Mouse (Mus musculus) neutrophil, adult 65 days (primary cell): ENCODE measurements around the gene E130208F15Rik. TPM values are rescaled to one million over a fixed set of nuclear protein-coding genes. Genes with fewer than 3 reads are reported as not detected.

Experiments used
- total RNA-seq: library from RNA; stranded (reverse); gene quantifications from 2 replicates; pipeline ENCODE4 v1.2.4, GENCODE M21; 2023

E130208F15Rik gene
- total RNA-seq, result 0.29 TPM in 1 of 2 replicates, not detected in the other

DNA sequence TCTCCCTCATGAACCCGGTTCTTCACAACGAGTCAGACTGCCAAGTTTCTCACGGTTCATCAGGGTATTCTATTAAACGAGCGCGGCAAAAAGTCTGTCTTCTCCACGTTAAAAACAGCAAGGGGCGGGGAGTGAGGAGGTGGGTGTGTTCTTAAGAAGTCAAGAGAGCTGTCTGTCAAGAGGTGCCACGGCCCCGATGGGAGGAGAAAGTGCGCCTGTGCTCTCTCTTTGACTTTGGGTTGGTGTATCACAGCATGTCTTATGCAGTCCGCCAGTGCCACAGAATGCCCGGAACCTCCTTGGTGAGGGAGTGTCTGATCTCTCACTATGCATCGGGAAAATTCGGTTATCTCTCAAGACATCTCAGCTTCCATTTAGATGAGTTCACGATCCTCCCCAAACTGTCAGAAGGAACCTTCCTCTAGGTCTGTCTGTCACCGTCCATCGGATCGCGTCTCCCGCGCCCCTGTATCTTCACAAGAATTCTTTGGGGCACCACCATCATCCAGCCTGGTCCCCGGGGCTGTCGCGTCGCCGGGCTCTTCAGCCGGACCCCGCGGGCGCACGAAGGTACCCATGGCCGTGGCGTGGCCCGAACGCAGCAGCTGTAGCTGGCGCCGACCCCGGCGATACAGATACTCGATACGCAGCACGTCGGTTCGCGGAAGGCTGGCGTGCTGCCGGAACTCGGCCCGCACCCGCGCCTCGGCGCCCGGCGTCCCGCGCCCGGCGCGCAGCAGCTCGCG, at the start of gene E130208F15Rik:
Gene E130208F15Rik, plus strand, starts transcription at position 202 of the 746 bp plus-strand sequence.

DNA sequence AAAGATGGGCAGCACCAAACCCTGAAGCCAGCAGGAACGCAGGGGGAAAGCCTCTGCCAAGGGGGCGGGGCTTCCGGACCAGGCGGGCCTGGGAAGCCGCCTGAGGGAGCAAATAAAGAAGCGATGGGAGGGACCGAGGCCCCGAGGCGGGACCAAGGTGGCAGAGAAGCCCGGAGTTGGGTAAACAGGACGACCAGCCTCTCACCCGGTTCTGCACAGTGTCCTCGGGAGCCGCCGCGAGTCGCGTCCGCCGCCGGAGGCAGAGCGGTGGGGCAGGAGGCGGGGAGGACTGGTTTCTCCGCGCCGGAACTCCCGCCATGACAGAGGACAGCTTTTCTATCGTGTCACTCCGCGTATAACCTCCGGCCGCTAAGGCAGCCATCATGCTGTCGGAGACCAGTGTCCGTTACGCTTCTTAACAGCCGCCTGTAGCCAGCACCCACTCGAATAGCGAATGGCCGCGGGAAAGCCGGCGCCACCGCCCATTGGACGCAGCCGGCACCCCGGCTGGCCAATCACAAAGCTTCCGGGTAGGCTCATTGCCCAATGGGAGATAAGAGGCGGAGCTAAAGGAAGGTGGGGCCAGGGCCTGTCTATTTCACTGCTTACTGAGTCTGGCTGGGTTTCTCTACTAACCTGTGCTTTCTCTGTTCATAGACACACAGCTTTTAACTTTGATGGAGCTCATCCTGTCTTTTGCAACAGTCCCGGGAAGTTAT, 41.4 kb upstream of the E130208F15Rik start, which contains the start of the genes Thap8 and Wdr62:
Gene Thap8, plus strand, starts transcription at position 144 of the 719 bp plus-strand sequence.
Gene Wdr62, minus strand, starts transcription at position 469 of the 719 bp plus-strand sequence.

DNA sequence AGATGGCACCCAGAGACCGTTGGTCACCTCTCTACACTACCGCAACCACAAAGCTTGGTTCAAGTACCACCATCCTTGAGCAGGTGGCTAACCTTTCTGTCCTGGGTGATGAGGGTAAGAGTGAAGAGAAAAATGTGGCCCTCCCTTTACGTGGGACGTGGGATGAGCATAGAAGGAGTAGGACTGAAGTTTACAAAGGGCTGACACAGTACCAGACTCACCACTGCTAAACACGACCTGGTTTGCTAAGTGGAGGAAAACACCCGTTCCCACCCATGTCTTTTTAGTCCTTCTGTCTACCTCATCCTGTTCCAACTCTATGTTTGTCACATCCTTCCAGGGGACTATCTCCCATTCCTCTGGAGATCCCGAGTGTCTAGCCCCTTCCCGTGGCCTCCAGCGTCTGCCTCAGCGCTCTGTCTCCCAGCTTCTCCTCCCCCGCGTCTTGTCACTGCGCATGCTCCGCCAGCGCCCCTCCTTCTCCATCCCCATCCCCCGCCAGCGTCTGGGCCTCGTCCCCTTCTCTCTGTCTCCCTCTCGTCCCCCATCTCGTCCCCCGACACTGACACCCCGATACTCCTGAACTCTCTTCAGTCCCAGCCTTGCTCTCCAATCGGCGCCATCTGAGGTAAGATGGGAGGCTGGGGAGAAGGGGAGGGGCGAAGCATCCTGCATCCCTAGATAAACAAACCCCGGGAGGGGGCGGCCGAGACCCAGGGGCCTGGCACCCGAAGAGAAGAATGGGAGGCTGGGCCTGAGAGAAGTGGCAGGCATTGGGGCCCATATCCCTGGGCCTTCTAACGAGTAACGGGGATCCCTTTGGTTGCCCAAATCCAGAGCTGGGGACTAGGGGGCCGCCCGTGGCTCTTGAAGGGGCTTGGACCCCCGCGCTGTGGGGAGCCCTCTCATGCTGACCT, 30.1 kb upstream of the E130208F15Rik start, which contains the start of gene Clip3:
Gene Clip3, plus strand, starts transcription at position 514 of the 917 bp plus-strand sequence.

DNA sequence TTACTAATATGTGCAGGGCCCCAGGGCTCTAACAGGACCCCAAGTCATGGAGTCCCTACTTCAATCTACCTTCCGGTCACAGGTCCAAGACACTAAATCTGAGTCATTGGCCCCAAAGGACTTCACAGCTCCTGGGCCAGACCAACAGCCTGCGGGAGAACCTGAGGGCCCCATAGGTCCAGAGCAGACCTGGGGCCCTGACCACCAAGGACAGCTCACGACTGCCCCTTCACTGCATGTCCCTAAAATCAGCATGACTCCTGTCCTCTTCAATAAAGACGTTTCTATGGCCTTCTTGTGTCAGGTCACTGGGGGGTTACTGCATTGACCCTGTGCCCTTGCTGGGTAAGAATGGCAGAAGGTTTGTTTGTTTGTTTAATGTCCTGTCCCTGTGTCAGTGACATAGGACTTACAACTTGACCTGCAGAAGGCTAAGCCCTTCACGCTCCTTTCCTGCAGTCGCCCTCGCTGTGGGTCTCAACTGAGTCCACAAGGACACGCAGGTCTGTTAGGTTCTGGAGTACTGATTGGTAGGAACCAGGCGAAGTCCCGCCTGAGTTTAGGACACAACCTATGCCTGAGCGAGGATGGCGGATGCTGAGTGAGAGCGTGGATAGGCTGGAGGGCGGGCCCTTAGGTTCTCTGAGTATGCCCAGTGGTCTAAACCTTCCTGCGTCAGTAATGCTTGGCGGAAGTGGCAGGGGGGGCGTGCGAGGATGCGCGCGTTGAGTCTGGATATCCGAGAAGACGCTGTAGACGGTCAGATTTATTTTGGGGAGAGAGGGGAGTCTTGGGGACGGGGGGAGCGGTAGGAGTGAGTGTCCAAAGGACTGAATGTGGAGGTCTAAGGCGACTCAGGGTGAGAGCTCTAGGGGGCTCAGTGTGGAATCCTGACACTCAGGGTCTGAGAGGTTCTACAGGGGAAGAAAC, 13.2 kb upstream of the E130208F15Rik start, which contains the start of gene Alkbh6:
Gene Alkbh6, plus strand, starts transcription at position 642 of the 930 bp plus-strand sequence.

DNA sequence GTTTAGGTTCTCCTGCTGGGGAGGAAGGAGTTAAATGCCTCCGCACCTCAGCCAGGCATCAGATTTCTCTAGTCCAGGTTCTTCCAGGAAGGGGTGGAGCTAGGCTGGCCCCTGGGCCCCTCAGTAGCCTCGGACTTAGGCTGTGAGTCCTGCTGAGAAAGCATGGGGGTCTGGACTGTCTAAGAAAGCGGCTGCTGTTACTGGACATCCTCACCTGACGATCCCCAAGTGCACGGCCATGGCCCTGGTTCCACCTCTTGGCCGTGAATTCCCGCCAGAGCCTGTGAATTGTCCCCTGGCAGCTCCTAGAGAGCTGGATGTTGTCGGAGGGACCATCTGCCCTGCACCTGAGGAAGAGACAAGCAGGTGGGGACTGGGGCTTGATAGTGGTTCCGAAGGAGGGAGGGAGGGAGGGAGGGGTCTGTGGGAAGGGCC, 6.8 kb upstream of the E130208F15Rik start, which contains the start of gene Syne4:
Gene Syne4, plus strand, starts transcription at position 87 of the 435 bp plus-strand sequence.

DNA sequence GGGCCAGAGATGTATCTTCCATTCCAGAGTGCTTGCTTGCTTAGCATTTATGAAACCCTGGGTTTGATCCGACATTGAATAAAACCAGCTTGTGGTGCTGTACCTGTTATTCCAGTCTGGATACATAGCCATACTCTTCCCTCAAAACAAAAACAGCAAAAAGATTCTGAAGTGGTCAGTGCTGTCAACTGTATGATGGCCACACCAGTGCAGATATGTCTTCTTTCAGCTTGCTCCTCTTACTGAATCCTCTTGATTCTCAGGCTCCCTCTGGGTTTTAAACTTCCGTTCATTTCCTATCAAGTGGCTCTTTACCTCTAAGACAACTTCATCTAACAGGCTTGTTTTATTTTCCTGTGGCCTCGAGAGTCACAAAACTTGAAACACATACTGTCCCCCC, 2.3 kb downstream of the E130208F15Rik start, which contains the start of gene Sdhaf1:
Gene Sdhaf1, minus strand, starts transcription at position 101 of the 400 bp plus-strand sequence.

DNA sequence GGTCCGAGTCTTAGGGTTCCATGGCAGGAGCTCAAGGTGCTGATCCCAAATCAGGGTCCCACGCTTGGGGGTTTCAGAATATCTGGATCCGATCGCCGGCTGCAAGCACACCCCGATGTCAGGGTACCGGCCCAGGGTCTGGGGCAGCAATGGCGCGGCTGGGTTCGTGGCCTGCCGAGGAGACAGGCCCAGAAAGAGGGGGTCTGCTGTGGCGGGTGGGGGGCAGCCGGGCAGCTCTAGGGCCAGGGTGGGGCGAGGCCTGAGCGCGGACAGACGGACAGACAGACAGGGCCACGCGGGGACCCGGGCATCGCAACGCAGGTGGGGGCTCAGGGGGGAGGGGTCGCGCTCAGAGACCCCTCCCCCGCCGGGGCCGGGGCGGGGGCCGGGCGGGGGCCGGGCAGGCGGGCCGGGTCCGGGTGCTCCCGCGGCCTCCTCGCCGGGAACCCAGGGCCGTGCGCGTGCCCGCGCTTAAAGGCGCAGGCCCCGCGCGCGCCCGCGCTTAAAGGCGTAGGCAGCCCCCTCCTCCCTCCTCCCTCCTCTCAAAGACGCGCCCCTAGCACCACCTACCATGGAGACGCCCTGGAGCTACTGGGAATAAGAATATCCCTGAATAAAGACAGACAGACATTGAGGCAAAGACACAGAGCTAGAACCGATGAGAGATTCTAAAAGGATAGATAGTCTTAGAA, 41.3 kb downstream of the E130208F15Rik start, which contains the start of gene Lrfn3:
Gene Lrfn3, minus strand, starts transcription at position 121 of the 692 bp plus-strand sequence.

Other genes starting within 250 kb of the E130208F15Rik start
- 0.14 TPM in 1 of 2 replicates, not detected in the other for gene Zfp82, start 248.8 kb upstream of the E130208F15Rik start, total RNA-seq
- gene Gm26920, start 231.3 kb upstream of the E130208F15Rik start, total RNA-seq, result not detected in 2 replicates
- 0.28 and 0.52 TPM in 2 replicates for gene Zfp566, start 231.2 kb upstream of the E130208F15Rik start, total RNA-seq
- gene Zfp260, start 227.0 kb upstream of the E130208F15Rik start, total RNA-seq, result 3.6 and 4.7 TPM in 2 replicates
- gene Zfp382, start 199.8 kb upstream of the E130208F15Rik start, total RNA-seq, result 8.6 and 15.5 TPM in 2 replicates
- 12.9 and 13.6 TPM in 2 replicates for gene Zfp146, start 152.0 kb upstream of the E130208F15Rik start, total RNA-seq
- 2.1 TPM in 1 of 2 replicates, not detected in the other for gene Cox7a1, start 137.6 kb upstream of the E130208F15Rik start, total RNA-seq
- 210 and 217 TPM in 2 replicates for gene Capns1, start 122.9 kb upstream of the E130208F15Rik start, total RNA-seq
- 13.6 and 20.7 TPM in 2 replicates for gene Polr2i, start 89.8 kb upstream of the E130208F15Rik start, total RNA-seq
- gene Tbcb, start 89.5 kb upstream of the E130208F15Rik start, total RNA-seq, result 35.3 and 41.6 TPM in 2 replicates
- not detected in 2 replicates for gene Ovol3, start 86.0 kb upstream of the E130208F15Rik start, total RNA-seq
- gene Thap8, start 41.6 kb upstream of the E130208F15Rik start, total RNA-seq, result 0.50 TPM in 1 of 2 replicates, not detected in the other
- gene Wdr62, start 41.3 kb upstream of the E130208F15Rik start, total RNA-seq, result 16.4 and 19.5 TPM in 2 replicates
- not detected in 2 replicates for gene Clip3, start 30.0 kb upstream of the E130208F15Rik start, total RNA-seq
- gene Alkbh6, start 13.0 kb upstream of the E130208F15Rik start, total RNA-seq, result 12.1 and 19.6 TPM in 2 replicates
- 0.73 TPM in 1 of 2 replicates, not detected in the other for gene Syne4, start 6.9 kb upstream of the E130208F15Rik start, total RNA-seq
- gene Sdhaf1, start 2.2 kb downstream of the E130208F15Rik start, total RNA-seq, result 1.9 and 3.6 TPM in 2 replicates
- gene Lrfn3, start 41.0 kb downstream of the E130208F15Rik start, total RNA-seq, result not detected in 2 replicates
- gene Tyrobp, start 92.0 kb downstream of the E130208F15Rik start, total RNA-seq, result 2,000 and 2,325 TPM in 2 replicates
- gene Hcst, start 98.1 kb downstream of the E130208F15Rik start, total RNA-seq, result 115 and 126 TPM in 2 replicates
- gene Nfkbid, start 100.0 kb downstream of the E130208F15Rik start, total RNA-seq, result 82.7 and 113 TPM in 2 replicates
- gene Aplp1, start 123.8 kb downstream of the E130208F15Rik start, total RNA-seq, result 0.25 TPM in 1 of 2 replicates, not detected in the other
- gene Kirrel2, start 135.9 kb downstream of the E130208F15Rik start, total RNA-seq, result not detected in 2 replicates
- gene Nphs1, start 136.6 kb downstream of the E130208F15Rik start, total RNA-seq, result not detected in 2 replicates
- gene Prodh2, start 171.9 kb downstream of the E130208F15Rik start, total RNA-seq, result not detected in 2 replicates
- 9.4 and 16.2 TPM in 2 replicates for gene Arhgap33, start 213.3 kb downstream of the E130208F15Rik start, total RNA-seq
- gene Hspb6, start 230.4 kb downstream of the E130208F15Rik start, total RNA-seq, result 2.6 and 4.0 TPM in 2 replicates
- 2.2 and 3.3 TPM in 2 replicates for gene Proser3, start 230.6 kb downstream of the E130208F15Rik start, total RNA-seq
- 28.0 and 29.5 TPM in 2 replicates for gene Lin37, start 238.1 kb downstream of the E130208F15Rik start, total RNA-seq
- 38.4 and 45.2 TPM in 2 replicates for gene U2af1l4, start 241.6 kb downstream of the E130208F15Rik start, total RNA-seq
- 1.3 and 2.7 TPM in 2 replicates for gene Gm49396, start 241.6 kb downstream of the E130208F15Rik start, total RNA-seq
- gene Psenen, start 241.9 kb downstream of the E130208F15Rik start, total RNA-seq, result 115 TPM in 2 replicates
- 3.5 and 6.1 TPM in 2 replicates for gene Igflr1, start 243.7 kb downstream of the E130208F15Rik start, total RNA-seq